Mouse (Mus musculus): ENCODE results near the gene Gm43951. TPM values are rescaled to one million over a fixed set of nuclear protein-coding genes. Genes with fewer than 3 reads are reported as not detected.

Gm43951 gene
- polyA plus RNA-seq, 1 experiment = 0.78 TPM

DNA sequence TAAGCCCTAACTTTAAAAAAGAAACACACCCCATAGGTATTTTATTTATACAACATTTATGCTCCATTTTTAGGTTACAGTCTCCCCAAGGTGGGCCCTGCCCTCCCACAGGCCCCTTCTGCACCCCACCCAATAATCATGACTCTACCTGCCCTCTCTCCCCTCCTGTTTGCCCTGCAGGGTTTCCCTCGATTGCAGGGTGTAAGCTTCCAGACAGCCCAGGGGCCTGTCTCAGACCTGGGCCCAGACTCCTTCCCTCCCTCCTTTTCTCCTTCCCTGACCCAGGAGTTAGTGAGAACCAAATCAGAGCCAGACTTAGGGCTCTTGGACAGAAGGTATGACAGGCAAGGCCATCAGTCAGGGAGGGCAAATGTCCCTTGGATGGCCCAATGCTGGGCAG, 26.4 kb upstream of the Gm43951 start:
- peaks cover 2% of the 10 kb centered on the region; the same call in 1 of the 2 replicates for H3K4me1 ChIP-seq (ENCODE audit: control insufficient read depth, insufficient read depth, low read length)
- H3K27me3 ChIP-seq (ENCODE audit: control insufficient read depth, insufficient read depth, low read length) = no peaks in the 10 kb centered on the region
- H3K4me3 ChIP-seq (ENCODE audit: control insufficient read depth, low read depth, low read length) = no peak overlapping the region
- no peaks in the 10 kb centered on the region for H3K36me3 ChIP-seq (ENCODE audit: control insufficient read depth, insufficient read depth, low read length)
- no peak overlapping the region for H3K27ac ChIP-seq (ENCODE audit: control insufficient read depth, insufficient read depth, low read depth, low read length)
- TF ChIP-seq CTCF (IDR thresholded peaks at IDR 0.05; ENCODE audit: control insufficient read depth, insufficient read depth, insufficient replicate concordance, low read depth, low read length) = no peak
- TF ChIP-seq POLR2A (IDR thresholded peaks at IDR 0.05; ENCODE audit: control insufficient read depth, low read depth, low read length) = no peak

DNA sequence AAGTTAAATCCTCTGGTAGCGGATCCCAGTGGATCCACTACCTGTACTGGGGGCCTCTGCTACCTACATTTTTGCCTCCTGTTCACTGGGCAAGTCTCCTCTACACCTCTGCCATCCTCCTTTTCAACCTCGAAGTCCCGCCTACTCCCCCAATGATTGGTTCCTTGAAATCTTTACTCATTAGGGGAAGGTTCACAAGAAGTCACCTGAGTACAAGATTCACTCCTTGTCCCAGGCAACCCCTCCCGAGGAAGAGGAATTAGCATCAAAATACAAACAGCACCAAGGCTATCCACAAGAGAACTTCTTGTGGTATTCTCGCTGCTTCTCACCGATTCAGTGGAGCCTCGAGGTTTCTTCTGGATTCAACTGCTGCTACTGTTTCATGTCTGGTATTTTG, 25.4 kb upstream of the Gm43951 start:
- Histone ChIP-seq H3K4me3 (ENCODE audit: control insufficient read depth, low read depth, low read length) (no peak overlapping the region), H3K27me3 (ENCODE audit: control insufficient read depth, insufficient read depth, low read length) (no peaks in the 10 kb centered on the region), H3K27ac (ENCODE audit: control insufficient read depth, insufficient read depth, low read depth, low read length) (no peak overlapping the region), H3K36me3 (ENCODE audit: control insufficient read depth, insufficient read depth, low read length) (no peaks in the 10 kb centered on the region), H3K4me1 (ENCODE audit: control insufficient read depth, insufficient read depth, low read length) (peaks cover 2% of the 10 kb centered on the region; the same call in 1 of the 2 replicates)
- TF ChIP-seq CTCF (IDR thresholded peaks at IDR 0.05; ENCODE audit: control insufficient read depth, insufficient read depth, insufficient replicate concordance, low read depth, low read length) (no peak), POLR2A (IDR thresholded peaks at IDR 0.05; ENCODE audit: control insufficient read depth, low read depth, low read length) (no peak)

DNA sequence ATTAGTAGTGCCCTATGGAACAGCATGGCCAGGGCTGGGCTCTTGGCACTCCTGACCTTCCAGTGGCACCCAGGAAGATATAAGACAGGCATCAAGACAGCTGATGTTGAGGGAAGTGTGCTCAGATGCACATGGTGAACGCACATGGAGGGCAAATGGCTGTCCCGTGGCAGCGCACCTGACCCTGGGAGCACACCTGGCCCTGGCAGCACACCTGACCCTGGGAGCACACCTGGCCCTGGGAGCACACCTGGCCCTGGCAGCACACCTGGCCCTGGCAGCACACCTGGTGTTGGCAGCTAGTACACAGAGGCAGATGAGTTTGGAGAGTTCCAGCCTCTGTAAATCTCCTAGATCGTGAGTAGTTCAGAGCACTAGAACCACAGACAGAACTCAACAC, 21.9 kb upstream of the Gm43951 start:
- TF ChIP-seq POLR2A (IDR thresholded peaks at IDR 0.05; ENCODE audit: control insufficient read depth, low read depth, low read length) (no peak), CTCF (IDR thresholded peaks at IDR 0.05; ENCODE audit: control insufficient read depth, insufficient read depth, insufficient replicate concordance, low read depth, low read length) (no peak)
- no peak overlapping the region for H3K27ac ChIP-seq (ENCODE audit: control insufficient read depth, insufficient read depth, low read depth, low read length)
- H3K36me3 ChIP-seq (ENCODE audit: control insufficient read depth, insufficient read depth, low read length) = no peaks in the 10 kb centered on the region

DNA sequence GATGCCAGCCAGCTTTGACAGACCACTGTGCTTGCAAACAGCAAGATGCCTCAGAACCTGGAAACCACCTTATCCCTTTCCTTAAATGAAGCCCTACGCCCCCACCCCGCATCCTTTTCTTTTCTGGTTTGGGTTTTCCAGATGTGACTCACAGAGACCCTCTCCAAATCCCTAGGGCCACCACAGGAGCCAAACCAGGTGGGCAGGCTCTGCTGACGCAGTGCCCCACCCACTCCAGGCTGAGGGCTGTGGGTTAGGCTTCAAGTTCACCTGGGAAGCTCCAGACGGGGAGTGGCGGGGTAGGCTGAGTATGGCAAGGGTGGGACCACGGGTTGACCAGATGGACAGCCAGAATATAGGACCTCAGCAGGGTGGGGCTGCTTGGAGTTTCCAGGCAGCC, 20.3 kb upstream of the Gm43951 start:
- Histone ChIP-seq H3K4me1 (ENCODE audit: control insufficient read depth, insufficient read depth, low read length) (peaks cover 2% of the 10 kb centered on the region; the same call in 1 of the 2 replicates), H3K27me3 (ENCODE audit: control insufficient read depth, insufficient read depth, low read length) (no peaks in the 10 kb centered on the region), H3K4me3 (ENCODE audit: control insufficient read depth, low read depth, low read length) (no peak overlapping the region), H3K36me3 (ENCODE audit: control insufficient read depth, insufficient read depth, low read length) (no peaks in the 10 kb centered on the region), H3K27ac (ENCODE audit: control insufficient read depth, insufficient read depth, low read depth, low read length) (no peak overlapping the region)
- TF ChIP-seq POLR2A (IDR thresholded peaks at IDR 0.05; ENCODE audit: control insufficient read depth, low read depth, low read length) (no peak), CTCF (IDR thresholded peaks at IDR 0.05; ENCODE audit: control insufficient read depth, insufficient read depth, insufficient replicate concordance, low read depth, low read length) (no peak)

More for the DNA sequence above, 21.9 kb upstream of the Gm43951 start:
- Histone ChIP-seq H3K27me3 (ENCODE audit: control insufficient read depth, insufficient read depth, low read length) (no peaks in the 10 kb centered on the region), H3K4me1 (ENCODE audit: control insufficient read depth, insufficient read depth, low read length) (peaks cover 2% of the 10 kb centered on the region; the same call in 1 of the 2 replicates), H3K4me3 (ENCODE audit: control insufficient read depth, low read depth, low read length) (no peak overlapping the region)

DNA sequence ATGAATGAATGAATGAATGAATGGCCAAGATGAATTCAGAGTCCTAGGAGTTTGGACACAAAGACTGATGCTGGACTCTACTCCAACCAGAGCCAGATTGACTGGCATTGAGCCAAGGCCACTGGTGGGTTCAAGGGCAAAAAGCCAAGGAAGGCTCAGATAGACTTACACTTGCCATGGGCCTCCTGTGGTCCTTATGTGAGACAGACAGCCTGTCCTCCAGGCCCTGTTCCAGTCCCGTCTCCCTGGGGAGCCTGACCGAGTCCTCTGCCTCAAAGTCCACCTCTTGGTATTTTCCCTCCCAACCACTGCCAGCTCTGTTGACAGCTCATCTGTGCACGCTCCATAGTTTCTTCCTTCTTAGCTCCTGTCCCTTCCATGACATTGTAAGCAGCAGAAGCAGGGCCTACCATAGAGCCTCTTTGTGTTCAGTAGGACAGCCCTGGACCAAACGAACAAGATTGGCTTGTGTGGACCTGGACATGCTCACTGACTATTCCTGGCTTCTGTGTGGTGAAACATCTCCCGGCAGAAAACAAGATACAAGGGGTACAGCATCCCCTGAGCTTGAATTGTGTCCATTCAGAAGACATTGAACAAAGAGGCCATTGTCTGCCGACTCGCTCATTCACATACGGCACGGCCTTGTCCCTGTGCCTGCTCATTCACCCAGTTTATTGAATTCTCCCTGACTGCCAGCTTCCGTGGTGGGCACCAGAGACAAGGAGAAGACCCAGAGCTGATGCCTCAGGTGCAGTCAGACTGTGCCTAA, 19.6 kb upstream of the Gm43951 start:
- H3K27me3 ChIP-seq (ENCODE audit: control insufficient read depth, insufficient read depth, low read length) = no peaks in the 10 kb centered on the region
- H3K27ac ChIP-seq (ENCODE audit: control insufficient read depth, insufficient read depth, low read depth, low read length) = no peak overlapping the region
- H3K36me3 ChIP-seq (ENCODE audit: control insufficient read depth, insufficient read depth, low read length) = no peaks in the 10 kb centered on the region
- peaks cover 2% of the 10 kb centered on the region; the same call in 1 of the 2 replicates for H3K4me1 ChIP-seq (ENCODE audit: control insufficient read depth, insufficient read depth, low read length)
- no peak overlapping the region for H3K4me3 ChIP-seq (ENCODE audit: control insufficient read depth, low read depth, low read length)
- no peak for TF ChIP-seq POLR2A (IDR thresholded peaks at IDR 0.05; ENCODE audit: control insufficient read depth, low read depth, low read length)
- no peak for TF ChIP-seq CTCF (IDR thresholded peaks at IDR 0.05; ENCODE audit: control insufficient read depth, insufficient read depth, insufficient replicate concordance, low read depth, low read length)

DNA sequence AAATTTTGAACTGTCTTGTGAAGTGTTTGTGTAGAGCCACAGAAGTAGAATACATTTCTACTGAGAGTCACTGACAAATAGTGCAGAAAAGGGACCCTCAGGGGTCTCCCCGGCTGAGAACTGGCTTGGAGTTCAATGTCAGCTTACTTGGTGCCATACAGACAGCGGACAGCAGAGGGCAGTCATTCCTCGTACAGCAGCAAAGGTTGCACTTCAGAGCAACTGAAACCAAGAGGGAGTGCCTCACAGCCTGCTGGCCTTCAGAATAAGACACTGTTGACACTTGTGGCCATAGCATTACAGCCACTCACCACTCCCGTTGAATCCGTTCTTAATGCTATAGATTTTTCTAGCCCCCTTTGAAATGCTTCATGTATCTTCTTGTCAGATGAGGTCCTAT, 18.2 kb upstream of the Gm43951 start:
- no peak overlapping the region for H3K4me3 ChIP-seq (ENCODE audit: control insufficient read depth, low read depth, low read length)
- no peaks in the 10 kb centered on the region; the same call in 1 of the 2 replicates for H3K4me1 ChIP-seq (ENCODE audit: control insufficient read depth, insufficient read depth, low read length)
- H3K27ac ChIP-seq (ENCODE audit: control insufficient read depth, insufficient read depth, low read depth, low read length) = no peak overlapping the region
- H3K27me3 ChIP-seq (ENCODE audit: control insufficient read depth, insufficient read depth, low read length) = no peaks in the 10 kb centered on the region
- H3K36me3 ChIP-seq (ENCODE audit: control insufficient read depth, insufficient read depth, low read length) = no peaks in the 10 kb centered on the region
- peak; percentile 79; the same call in 1 of the 2 replicates for TF ChIP-seq CTCF (IDR thresholded peaks at IDR 0.05; ENCODE audit: control insufficient read depth, insufficient read depth, insufficient replicate concordance, low read depth, low read length)
- no peak for TF ChIP-seq POLR2A (IDR thresholded peaks at IDR 0.05; ENCODE audit: control insufficient read depth, low read depth, low read length)

DNA sequence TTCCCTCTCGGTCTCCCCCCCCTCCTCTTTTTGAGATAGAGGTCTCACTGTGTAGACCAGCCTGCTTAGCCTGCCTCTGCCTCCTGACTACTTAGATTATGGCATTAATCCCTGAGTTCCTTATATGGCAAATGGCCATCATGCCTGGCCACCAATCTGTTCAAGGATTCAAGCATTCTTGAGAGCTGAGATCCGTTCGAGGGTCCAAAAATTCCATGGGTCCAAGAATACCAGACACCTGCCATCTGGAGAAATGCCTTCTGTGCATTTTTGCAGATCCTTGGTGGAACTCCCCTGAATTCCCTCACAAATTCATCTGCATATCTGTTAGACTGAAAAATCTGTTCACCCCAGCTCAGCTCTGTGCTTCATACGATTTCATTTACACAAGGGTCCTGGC, 16.8 kb upstream of the Gm43951 start:
- Histone ChIP-seq H3K27ac (ENCODE audit: control insufficient read depth, insufficient read depth, low read depth, low read length) (no peak overlapping the region), H3K27me3 (ENCODE audit: control insufficient read depth, insufficient read depth, low read length) (no peaks in the 10 kb centered on the region), H3K36me3 (ENCODE audit: control insufficient read depth, insufficient read depth, low read length) (no peaks in the 10 kb centered on the region), H3K4me1 (ENCODE audit: control insufficient read depth, insufficient read depth, low read length) (no peaks in the 10 kb centered on the region), H3K4me3 (ENCODE audit: control insufficient read depth, low read depth, low read length) (no peak overlapping the region)
- TF ChIP-seq POLR2A (IDR thresholded peaks at IDR 0.05; ENCODE audit: control insufficient read depth, low read depth, low read length) (no peak), CTCF (IDR thresholded peaks at IDR 0.05; ENCODE audit: control insufficient read depth, insufficient read depth, insufficient replicate concordance, low read depth, low read length) (no peak)
